Mouse (Mus musculus): ENCODE data around the gene Fam129a.

Gene Fam129a

DNA sequence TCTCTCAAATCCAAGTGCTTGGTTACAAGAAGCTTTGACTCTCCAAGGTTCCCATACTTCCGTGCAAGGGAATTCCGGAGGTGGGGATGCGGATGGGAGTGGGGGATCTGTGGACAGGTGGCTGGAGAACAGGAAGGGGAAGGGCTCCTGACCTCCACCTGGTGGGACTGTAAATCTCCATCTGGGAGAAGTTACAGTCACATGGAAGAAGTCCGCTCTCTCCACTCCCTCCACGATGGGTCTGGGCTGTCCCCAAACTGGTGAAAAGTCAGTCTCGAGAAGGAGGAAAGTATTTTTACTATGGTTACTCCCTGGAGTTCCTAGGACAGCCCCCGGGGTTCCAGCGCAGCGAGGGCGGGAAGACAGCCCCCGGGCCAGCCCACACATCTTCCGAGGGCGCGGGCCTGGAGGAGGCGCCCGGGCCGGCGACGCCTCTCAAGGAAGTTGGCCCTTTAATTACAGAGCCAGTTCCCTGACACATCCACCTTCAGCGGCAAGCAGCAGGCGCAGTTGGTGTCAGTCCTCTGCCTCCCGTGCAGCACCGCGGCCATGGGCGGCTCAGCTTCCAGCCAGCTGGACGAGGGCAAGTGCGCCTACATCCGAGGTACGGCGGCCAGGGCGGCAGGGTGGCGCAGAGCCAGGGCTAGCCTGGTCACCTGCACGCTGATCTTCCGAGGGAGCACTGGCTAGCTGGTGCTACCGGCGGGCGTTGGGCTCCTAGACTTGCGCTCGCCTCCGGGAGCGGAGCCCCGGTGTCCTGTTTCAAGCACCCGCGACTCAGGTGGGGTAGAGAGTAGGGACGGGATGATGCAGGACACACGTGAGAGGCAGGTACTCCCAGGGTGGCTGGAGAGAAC lies at the start of gene Fam129a:
Fam129a (plus strand) TSS at position 206 of the 857 bp plus-strand sequence.
- no peak for DNase-seq (ENCODE audit: low spot score)

- no peak for DNase-seq (ENCODE audit: low spot score)
Measured at GRCm38 (mm10) chr1:151526701-151527100, 44.3 kb upstream of the Fam129a start.

DNA sequence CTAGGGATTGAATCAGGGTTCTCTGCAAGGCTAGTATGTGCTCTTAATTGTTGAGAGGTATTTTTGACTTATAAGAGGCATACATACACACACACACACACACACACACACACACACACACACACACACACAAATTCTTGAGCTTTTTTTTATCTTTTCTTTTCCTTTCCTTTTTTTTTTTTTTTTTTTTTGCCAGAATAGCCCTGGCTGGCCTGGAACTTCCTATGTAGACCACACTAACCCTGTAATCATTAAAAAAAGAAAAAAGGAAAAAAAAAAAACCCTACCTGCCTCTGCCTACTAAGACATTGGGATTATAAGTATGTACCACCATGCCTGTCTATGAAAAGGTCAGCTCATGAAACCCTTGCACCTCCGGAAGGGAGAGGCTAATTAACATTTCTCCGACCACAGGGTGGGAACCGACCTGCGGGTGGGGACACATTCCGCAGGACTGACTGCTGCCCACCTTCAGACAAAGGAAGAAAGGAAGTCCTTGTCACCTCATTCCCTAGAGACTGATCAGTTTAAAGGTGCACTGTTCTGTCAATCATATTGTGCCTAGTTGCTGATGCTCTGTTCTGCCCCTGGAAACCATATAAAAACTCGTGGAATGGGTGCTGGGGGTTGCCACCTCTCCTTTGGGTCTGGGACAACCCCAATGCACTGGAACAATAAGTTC lies 27.0 kb upstream of the Fam129a start:
- no peak for DNase-seq (ENCODE audit: low spot score)

- DNase-seq (ENCODE audit: low spot score), result no peak
Measured at GRCm38 (mm10) chr1:151544581-151544980, 26.4 kb upstream of the Fam129a start.

DNA sequence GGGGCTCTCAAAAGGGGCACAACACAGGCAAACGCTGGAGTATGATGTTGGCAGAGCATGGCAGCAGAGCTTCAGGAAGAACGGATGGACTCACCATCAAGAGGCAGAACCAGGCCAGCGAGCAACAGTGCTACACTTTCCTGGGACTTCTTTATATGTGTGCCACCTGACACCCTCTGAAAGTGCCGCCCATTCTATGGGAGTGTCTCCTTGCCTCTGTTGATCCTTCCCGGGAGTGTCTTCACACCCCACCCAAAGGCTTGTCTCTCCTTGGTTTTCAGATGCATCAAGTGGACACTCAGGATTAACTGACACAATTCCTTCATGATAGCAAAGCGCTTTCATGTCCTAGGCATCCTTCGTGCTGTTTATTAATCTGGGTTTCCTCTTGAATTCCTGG lies 25.4 kb upstream of the Fam129a start:
- DNase-seq (ENCODE audit: low spot score), result no peak

DNA sequence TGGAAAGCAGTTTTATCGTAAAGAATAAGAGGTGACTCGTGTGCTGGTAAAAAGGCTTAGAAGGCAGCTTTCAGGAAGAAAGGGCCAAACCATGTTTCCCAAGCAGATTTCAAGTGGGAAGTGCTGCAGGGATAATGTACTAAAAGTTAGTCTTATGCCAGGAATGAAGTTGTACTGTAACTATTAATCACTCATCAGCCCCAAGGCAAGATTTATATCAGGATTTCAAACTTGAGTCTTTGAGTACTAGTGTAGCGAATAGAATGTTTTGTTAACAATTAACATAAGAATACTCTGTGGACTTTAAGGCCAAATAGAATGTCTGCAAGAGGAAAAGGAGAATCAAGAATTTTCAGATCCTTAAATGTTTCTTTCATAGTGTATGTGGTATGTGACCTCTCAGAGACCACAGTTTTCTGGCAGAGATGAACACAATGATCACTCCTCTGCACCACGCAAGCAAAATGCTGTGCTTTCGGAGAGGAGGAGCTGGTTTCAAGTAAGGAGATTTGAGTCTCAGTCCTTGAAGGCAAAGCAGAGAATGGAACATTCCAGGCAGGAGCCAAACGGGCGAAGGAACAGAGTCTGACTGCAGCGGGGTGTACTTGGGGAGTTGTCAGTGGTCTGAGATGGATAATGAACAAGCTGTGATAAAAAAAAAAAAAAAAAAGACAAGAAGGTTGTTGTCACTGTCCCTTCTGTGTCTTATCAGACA lies 21.9 kb upstream of the Fam129a start:
- no peak for DNase-seq (ENCODE audit: low spot score)

DNA sequence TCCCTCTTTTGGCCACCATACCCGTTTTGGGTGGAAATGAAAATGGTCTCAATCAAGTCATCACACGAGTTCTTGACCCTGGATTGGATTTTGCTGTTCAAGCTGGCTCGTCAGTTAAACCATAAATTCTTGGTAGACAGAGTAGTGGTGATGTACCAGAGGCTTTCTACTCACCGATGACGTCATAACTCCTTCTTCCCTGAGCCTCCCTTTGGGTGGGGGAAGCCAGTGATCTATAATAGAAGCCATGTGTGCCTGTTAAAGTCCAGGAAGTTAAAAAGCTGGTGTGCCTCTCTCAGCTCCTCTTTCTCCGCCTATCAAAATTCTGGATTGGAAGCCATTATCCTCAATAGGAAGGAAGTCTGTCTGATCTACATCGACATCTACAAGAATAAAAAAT lies 21.2 kb upstream of the Fam129a start:
- DNase-seq (ENCODE audit: low spot score), result no peak

DNA sequence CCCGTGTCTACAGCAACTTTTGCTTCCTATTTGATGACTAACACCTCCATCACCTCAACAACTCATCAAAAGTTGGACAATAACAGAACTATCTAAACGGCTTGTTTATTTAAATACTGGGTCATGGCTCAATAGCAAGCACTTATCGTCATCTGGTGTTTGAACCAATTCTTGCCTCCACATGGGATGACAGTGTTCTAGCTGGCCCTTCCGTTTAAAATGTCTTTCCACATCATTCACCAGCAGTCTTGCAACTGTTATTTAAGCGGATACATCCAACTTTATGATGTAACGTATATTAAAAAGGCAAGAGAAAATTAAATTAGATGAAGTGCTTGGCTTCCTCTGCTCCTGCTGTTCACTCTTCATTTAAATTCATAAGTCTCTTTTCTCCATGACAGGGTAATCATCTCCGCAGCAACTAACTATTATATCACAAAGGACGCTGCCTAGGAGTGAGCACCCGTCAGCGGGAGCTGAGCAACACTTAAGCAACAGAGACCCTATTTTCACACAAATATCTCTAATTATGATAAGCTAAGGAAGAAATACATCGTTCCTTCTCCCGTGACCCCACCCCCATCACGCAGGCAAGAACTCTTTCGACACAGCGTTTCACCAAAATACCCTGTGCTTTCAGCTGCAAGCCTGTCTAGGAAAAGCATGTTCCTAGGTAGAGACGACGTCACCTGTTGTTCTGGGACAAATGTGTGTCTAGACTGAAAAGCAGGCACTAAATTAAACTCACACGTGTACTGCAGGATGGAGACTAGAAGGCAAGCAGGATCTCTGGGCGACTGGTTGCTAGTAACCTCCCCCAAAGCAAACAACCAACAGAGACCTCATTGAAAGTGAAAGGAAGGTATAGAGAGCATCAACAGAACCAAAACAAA lies 20.2 kb upstream of the Fam129a start:
- DNase-seq (ENCODE audit: low spot score), result no peak

GRCm38 (mm10) chr1:151560536-151560935 lies 10.4 kb upstream of the Fam129a start:
- DNase-seq (ENCODE audit: low spot score), result no peak

DNA sequence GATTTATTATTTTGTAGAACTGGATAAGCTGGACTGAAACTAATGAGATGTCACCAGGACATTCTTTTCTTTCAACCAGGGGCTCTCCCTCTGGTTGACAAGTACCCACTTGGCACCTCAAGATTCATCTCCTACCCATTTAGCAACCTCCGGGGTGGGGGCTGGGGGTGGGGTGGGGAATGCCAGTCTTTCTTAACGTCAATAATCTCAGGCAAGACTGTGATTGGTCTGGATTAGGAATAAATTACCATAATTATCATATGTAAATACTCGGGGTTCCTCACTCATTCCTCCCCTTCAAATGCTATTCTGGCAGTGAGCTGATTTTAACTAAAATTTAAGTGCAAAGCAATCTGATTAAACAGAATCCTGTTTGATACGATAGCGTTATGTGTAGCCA lies 7.6 kb upstream of the Fam129a start:
- DNase-seq (ENCODE audit: low spot score), result no peak

- no peak for DNase-seq (ENCODE audit: low spot score)
Measured at GRCm38 (mm10) chr1:151563893-151564292, 7.1 kb upstream of the Fam129a start.

DNA sequence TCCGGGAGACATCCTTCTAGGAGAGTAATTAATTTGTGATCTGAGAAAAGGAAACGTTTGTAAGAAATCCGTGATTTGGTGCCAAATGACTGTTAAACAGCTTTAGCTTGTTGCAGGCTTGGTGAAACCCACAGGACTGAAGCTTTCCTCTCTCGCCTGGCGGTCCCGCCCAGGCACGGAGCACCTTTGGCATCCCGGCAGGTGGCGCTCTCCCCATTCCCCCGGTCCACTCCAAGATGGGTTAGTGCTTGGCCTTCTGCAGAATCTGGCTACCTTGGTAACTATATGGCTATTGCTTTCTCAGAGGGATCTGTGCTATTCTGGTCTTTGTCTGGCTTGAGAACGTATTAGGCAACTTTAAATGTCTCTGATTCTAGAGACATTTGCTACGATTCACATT lies 6.6 kb upstream of the Fam129a start:
- peak; percentile 53 for DNase-seq (ENCODE audit: low spot score)

- DNase-seq (ENCODE audit: low spot score), result no peak
Measured at GRCm38 (mm10) chr1:151568682-151569081, 2.3 kb upstream of the Fam129a start.

DNA sequence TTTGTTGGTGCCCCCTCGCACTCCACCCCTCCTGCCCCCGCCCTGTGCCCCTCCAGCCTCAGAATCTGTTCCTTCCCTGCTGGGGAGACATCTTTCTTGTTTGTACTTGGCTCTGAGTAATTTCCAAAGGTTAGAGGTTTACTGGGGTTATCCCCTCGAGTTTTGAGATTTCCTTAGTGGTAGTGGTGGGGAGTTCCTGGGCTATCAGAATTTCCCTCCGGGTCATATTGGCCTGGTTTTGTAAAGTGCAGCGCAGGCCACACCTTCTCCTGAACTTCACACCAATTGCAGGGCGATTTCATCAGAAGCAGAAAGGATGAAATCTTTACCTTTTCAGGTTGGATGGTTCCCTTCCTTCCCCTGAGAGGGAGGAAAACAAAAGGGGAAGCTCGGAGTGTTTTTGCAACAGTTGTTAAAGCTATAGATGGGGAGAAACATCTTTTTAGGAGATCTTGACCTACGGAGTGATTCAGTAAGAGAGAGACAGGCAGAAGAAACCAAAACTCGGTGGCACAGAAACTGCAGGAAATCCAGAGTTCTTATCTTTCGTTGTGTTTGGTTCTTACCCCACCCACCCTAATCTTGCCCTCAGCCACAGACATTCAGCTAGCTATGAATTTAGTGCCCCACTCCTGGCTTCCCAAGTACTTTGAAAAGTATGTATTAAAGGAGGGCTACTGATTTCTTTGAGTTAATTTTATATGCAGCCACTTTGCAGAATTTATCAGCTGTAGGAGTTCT lies 1.0 kb downstream of the Fam129a start:
- DNase-seq (ENCODE audit: low spot score), result no peak

DNA sequence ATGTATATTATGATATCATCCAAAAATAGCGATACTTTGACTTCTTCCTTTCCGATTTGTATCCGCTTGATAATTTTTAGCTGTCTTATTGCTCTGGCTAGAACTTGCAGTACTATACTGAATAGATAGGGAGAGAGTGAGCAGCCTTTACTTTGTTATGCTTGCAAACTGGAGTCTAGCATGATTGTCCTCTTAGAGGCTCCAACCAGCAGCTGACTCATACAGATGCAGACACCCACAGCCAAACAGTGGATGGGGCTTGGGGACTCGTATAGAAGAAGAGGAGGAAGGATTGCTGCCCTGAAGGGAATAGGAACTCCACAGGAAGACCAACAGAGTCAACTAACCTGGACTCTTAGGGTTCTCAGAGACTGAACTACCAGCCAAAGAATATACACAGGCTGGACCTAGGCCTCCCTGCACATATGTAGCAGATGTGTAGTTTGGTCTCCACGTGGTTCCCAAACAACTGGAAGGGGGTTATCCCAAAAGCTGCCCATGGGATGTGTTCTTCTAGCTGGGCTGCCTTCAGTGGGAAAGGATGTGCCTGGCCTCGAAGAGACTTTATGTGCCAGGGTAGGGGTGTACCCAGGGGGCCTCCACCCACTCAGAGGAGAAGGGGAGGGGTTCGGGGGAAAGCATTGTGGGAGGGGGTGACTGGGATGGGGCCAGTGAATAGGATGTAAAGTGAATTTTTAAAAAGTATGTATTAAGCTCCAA lies 1.8 kb downstream of the Fam129a start:
- no peak for DNase-seq (ENCODE audit: low spot score)

DNA sequence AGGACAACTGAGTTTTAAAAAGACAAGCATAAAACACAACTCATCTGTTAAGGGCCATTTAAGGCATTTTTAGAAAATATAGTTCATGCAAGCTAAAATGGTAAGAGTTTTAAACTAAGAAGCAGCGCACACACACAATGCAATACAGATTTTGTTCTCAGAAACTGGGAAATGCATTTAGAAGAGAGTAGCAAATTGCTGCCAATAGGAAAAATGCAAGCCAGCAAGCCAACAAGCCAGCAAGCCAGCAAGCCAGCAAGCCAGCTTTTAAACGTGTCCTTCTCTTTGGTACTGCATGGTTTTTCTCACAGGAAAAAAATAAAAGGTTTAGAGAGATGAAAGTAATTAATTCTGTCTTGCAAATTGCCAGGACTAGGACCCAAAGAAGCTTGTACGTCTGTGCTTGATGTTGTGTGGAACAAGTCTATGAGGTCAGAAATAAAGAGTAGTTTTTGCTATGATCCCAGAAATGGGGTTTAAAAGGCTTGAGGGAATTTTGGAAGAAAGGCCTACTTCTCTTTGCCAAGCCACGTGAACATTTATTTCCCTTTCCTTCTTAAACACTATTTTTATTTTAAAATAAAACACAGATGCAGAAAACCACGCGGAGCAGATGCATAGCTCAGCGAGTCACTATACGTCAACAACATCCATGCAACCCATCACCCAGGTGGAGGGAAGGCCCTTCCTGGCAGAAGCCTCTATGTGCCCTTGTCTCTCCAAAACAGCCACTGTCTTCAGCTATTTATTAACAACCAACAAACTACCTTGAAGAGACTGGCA lies 9.4 kb downstream of the Fam129a start:
- DNase-seq (ENCODE audit: low spot score), result no peak

- no peak for DNase-seq (ENCODE audit: low spot score)
Measured at GRCm38 (mm10) chr1:151581454-151581853, 10.5 kb downstream of the Fam129a start.

- DNase-seq (ENCODE audit: low spot score), result no peak
Measured at GRCm38 (mm10) chr1:151581977-151582376, 11.0 kb downstream of the Fam129a start.

- no peak for DNase-seq (ENCODE audit: low spot score)
Measured at GRCm38 (mm10) chr1:151583457-151584181, 12.6 kb downstream of the Fam129a start.

All from urinary bladder, postnatal 10 days (tissue).